Mouse (Mus musculus): ENCODE results near the gene Gpc4. TPM values are rescaled to one million over a fixed set of nuclear protein-coding genes. Genes with fewer than 3 reads are reported as not detected.

Gene Gpc4
- polyA plus RNA-seq, 1 experiment, result 1.7 TPM

- H3K36me3 ChIP-seq (ENCODE audit: control insufficient read depth, insufficient read depth), result no peaks in the 10 kb centered on the region
- no peak for TF ChIP-seq MYOD1 (IDR thresholded peaks at IDR 0.05; ENCODE audit: control insufficient read depth in 1 of 3, insufficient read length in 2 of 3, low read depth in 2 of 3)
- no peak for TF ChIP-seq REST (IDR thresholded peaks at IDR 0.05; ENCODE audit: insufficient read depth, insufficient read length)
- TF ChIP-seq CEBPB (IDR thresholded peaks at IDR 0.05; ENCODE audit: insufficient read depth, poor library complexity, severe bottlenecking), result no peak
- TF ChIP-seq MYOG (IDR thresholded peaks at IDR 0.05; ENCODE audit: control insufficient read depth in 1 of 3, insufficient read depth in 1 of 3, insufficient read length in 2 of 3, low read depth in 2 of 3), result no peak
- TF ChIP-seq TCF3 (IDR thresholded peaks at IDR 0.05; ENCODE audit: insufficient read length, low read depth), result no peak
- TF ChIP-seq E2F4 (IDR thresholded peaks at IDR 0.05; ENCODE audit: insufficient read depth), result no peak
- no peak for TF ChIP-seq TCF12 (IDR thresholded peaks at IDR 0.05; ENCODE audit: insufficient read depth, poor library complexity, severe bottlenecking)
- no peak for TF ChIP-seq POLR2AphosphoS2 (IDR thresholded peaks at IDR 0.05; ENCODE audit: insufficient read length, low read depth)
- no peak for TF ChIP-seq MAX (IDR thresholded peaks at IDR 0.05; ENCODE audit: low read depth)
- no peak for TF ChIP-seq POLR2A (IDR thresholded peaks at IDR 0.05; ENCODE audit: insufficient read length, low read depth)
- no peak for TF ChIP-seq USF1 (IDR thresholded peaks at IDR 0.05; ENCODE audit: low read depth)
- TF ChIP-seq SRF (IDR thresholded peaks at IDR 0.05; ENCODE audit: control insufficient read depth, insufficient read length, low read depth), result no peak
- H3ac ChIP-seq (ENCODE audit: control insufficient read depth, insufficient read length), result no peak overlapping the region
- no peaks in the 10 kb centered on the region for H3K27me3 ChIP-seq (ENCODE audit: control insufficient read depth, insufficient read depth, insufficient read length)
- no peaks in the 10 kb centered on the region for H3K79me2 ChIP-seq (ENCODE audit: control insufficient read depth, insufficient read depth)
- no peak overlapping the region for H3K4me2 ChIP-seq (ENCODE audit: low read depth)
- H3K4me3 ChIP-seq, result no peak overlapping the region
Measured at GRCm38 (mm10) chrX:52162206-52162605, 2.8 kb downstream of the Gpc4 start.

- no peak overlapping the region for H3K4me3 ChIP-seq
- no peak overlapping the region for H3K4me2 ChIP-seq (ENCODE audit: low read depth)
- no peaks in the 10 kb centered on the region for H3K27me3 ChIP-seq (ENCODE audit: control insufficient read depth, insufficient read depth, insufficient read length)
- no peaks in the 10 kb centered on the region for H3K79me2 ChIP-seq (ENCODE audit: control insufficient read depth, insufficient read depth)
- no peak for TF ChIP-seq USF1 (IDR thresholded peaks at IDR 0.05; ENCODE audit: low read depth)
- no peak for TF ChIP-seq POLR2AphosphoS2 (IDR thresholded peaks at IDR 0.05; ENCODE audit: insufficient read length, low read depth)
- no peak for TF ChIP-seq E2F4 (IDR thresholded peaks at IDR 0.05; ENCODE audit: insufficient read depth)
- no peak for TF ChIP-seq SRF (IDR thresholded peaks at IDR 0.05; ENCODE audit: control insufficient read depth, insufficient read length, low read depth)
- no peak for TF ChIP-seq TCF3 (IDR thresholded peaks at IDR 0.05; ENCODE audit: insufficient read length, low read depth)
- TF ChIP-seq CEBPB (IDR thresholded peaks at IDR 0.05; ENCODE audit: insufficient read depth, poor library complexity, severe bottlenecking), result no peak
- TF ChIP-seq MAX (IDR thresholded peaks at IDR 0.05; ENCODE audit: low read depth), result no peak
- no peak for TF ChIP-seq POLR2A (IDR thresholded peaks at IDR 0.05; ENCODE audit: insufficient read length, low read depth)
- TF ChIP-seq MYOD1 (IDR thresholded peaks at IDR 0.05; ENCODE audit: control insufficient read depth in 1 of 3, insufficient read length in 2 of 3, low read depth in 2 of 3), result no peak
- TF ChIP-seq MYOG (IDR thresholded peaks at IDR 0.05; ENCODE audit: control insufficient read depth in 1 of 3, insufficient read depth in 1 of 3, insufficient read length in 2 of 3, low read depth in 2 of 3), result no peak
- TF ChIP-seq REST (IDR thresholded peaks at IDR 0.05; ENCODE audit: insufficient read depth, insufficient read length), result no peak
- TF ChIP-seq TCF12 (IDR thresholded peaks at IDR 0.05; ENCODE audit: insufficient read depth, poor library complexity, severe bottlenecking), result no peak
- no peaks in the 10 kb centered on the region for H3K36me3 ChIP-seq (ENCODE audit: control insufficient read depth, insufficient read depth)
- no peak overlapping the region for H3ac ChIP-seq (ENCODE audit: control insufficient read depth, insufficient read length)
Measured at GRCm38 (mm10) chrX:52159621-52160020, 5.4 kb downstream of the Gpc4 start.

GRCm38 (mm10) chrX:52155408-52155953 lies 9.6 kb downstream of the Gpc4 start:
- Histone ChIP-seq H3K4me3 (no peak overlapping the region), H3K27me3 (ENCODE audit: control insufficient read depth, insufficient read depth, insufficient read length) (no peaks in the 10 kb centered on the region), H3ac (ENCODE audit: control insufficient read depth, insufficient read length) (no peak overlapping the region), H3K79me2 (ENCODE audit: control insufficient read depth, insufficient read depth) (no peaks in the 10 kb centered on the region), H3K4me2 (ENCODE audit: low read depth) (no peak overlapping the region), H3K36me3 (ENCODE audit: control insufficient read depth, insufficient read depth) (no peaks in the 10 kb centered on the region)
- no peak for TF ChIP-seq TCF3 (IDR thresholded peaks at IDR 0.05; ENCODE audit: insufficient read length, low read depth)
- TF ChIP-seq SRF (IDR thresholded peaks at IDR 0.05; ENCODE audit: control insufficient read depth, insufficient read length, low read depth), result no peak
- no peak for TF ChIP-seq MYOG (IDR thresholded peaks at IDR 0.05; ENCODE audit: control insufficient read depth in 1 of 3, insufficient read depth in 1 of 3, insufficient read length in 2 of 3, low read depth in 2 of 3)
- no peak for TF ChIP-seq POLR2A (IDR thresholded peaks at IDR 0.05; ENCODE audit: insufficient read length, low read depth)
- TF ChIP-seq POLR2AphosphoS2 (IDR thresholded peaks at IDR 0.05; ENCODE audit: insufficient read length, low read depth), result no peak
- no peak for TF ChIP-seq MYOD1 (IDR thresholded peaks at IDR 0.05; ENCODE audit: control insufficient read depth in 1 of 3, insufficient read length in 2 of 3, low read depth in 2 of 3)
- TF ChIP-seq E2F4 (IDR thresholded peaks at IDR 0.05; ENCODE audit: insufficient read depth), result no peak
- TF ChIP-seq CEBPB (IDR thresholded peaks at IDR 0.05; ENCODE audit: insufficient read depth, poor library complexity, severe bottlenecking), result no peak
- no peak for TF ChIP-seq REST (IDR thresholded peaks at IDR 0.05; ENCODE audit: insufficient read depth, insufficient read length)
- TF ChIP-seq USF1 (IDR thresholded peaks at IDR 0.05; ENCODE audit: low read depth), result no peak
- no peak for TF ChIP-seq MAX (IDR thresholded peaks at IDR 0.05; ENCODE audit: low read depth)
- TF ChIP-seq TCF12 (IDR thresholded peaks at IDR 0.05; ENCODE audit: insufficient read depth, poor library complexity, severe bottlenecking), result no peak

GRCm38 (mm10) chrX:52154821-52155220 lies 10.2 kb downstream of the Gpc4 start:
- no peak overlapping the region for H3ac ChIP-seq (ENCODE audit: control insufficient read depth, insufficient read length)
- H3K27me3 ChIP-seq (ENCODE audit: control insufficient read depth, insufficient read depth, insufficient read length), result no peaks in the 10 kb centered on the region
- no peak for TF ChIP-seq MYOG (IDR thresholded peaks at IDR 0.05; ENCODE audit: control insufficient read depth in 1 of 3, insufficient read depth in 1 of 3, insufficient read length in 2 of 3, low read depth in 2 of 3)
- no peak for TF ChIP-seq USF1 (IDR thresholded peaks at IDR 0.05; ENCODE audit: low read depth)
- no peak for TF ChIP-seq E2F4 (IDR thresholded peaks at IDR 0.05; ENCODE audit: insufficient read depth)
- TF ChIP-seq POLR2A (IDR thresholded peaks at IDR 0.05; ENCODE audit: insufficient read length, low read depth), result no peak
- no peak for TF ChIP-seq SRF (IDR thresholded peaks at IDR 0.05; ENCODE audit: control insufficient read depth, insufficient read length, low read depth)
- no peak for TF ChIP-seq TCF12 (IDR thresholded peaks at IDR 0.05; ENCODE audit: insufficient read depth, poor library complexity, severe bottlenecking)
- TF ChIP-seq CEBPB (IDR thresholded peaks at IDR 0.05; ENCODE audit: insufficient read depth, poor library complexity, severe bottlenecking), result no peak
- TF ChIP-seq REST (IDR thresholded peaks at IDR 0.05; ENCODE audit: insufficient read depth, insufficient read length), result no peak
- H3K79me2 ChIP-seq (ENCODE audit: control insufficient read depth, insufficient read depth), result no peaks in the 10 kb centered on the region
- no peak overlapping the region for H3K4me2 ChIP-seq (ENCODE audit: low read depth)
- H3K4me3 ChIP-seq, result no peak overlapping the region
- no peaks in the 10 kb centered on the region for H3K36me3 ChIP-seq (ENCODE audit: control insufficient read depth, insufficient read depth)

Measured in myocyte (in vitro differentiated cells).